Mouse (Mus musculus) skeletal muscle tissue, adult 2 months (tissue): ENCODE measurements around the gene Npff.

ENCODE experiments used
- DNase-seq: peaks from one replicate; pipeline ENCODE4 v3.0.0-alpha.2; 2012; ENCODE audit warnings: low read depth, low spot score

Gene Npff

GRCm38 (mm10) chr15:102520416-102520815 is 4.3 kb downstream of the Npff start:
- no peak for DNase-seq

DNA sequence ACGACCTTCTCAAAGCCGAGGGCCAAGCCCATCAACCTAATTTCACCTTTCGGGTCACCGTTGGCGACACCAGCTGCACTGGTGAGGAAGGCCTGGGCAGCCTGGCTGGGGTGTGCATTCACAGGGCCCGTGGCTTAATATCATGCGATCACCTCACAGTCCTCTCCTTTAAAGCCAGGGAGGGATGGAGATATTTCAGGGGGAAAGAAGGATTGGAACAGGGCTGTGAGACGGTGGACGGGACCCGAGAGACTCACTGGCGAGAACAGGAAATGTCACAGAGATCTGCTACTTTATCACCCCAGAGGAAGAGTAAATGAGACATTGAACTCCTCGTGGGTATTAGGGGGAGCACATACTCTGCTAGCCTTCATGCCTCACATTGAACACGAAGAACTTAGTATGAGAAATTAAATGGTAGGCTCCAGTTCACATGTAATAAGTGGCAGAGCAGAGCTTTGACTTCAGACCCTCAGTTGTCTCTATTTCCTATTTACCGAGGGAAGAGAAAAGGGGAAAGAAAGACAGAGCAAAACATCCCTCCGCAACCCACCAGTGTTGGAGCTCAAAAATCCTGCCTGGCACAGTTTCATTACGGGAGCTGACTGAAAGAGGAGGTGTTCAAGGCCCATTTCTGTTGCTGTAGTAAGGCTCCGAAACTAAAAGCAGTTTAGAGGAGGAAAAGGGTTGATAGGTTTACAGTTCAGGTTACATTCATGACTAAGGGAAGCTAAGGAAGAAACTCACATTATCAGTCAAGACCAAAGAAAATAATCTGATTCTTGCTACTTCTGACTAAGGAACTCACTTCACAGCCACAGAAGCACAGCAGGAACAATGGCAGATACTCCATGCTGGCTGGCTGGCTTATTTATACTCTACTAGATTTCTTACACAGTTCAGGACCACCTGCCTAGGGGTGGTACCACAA is 5.3 kb downstream of the Npff start:
- no peak for DNase-seq

DNA sequence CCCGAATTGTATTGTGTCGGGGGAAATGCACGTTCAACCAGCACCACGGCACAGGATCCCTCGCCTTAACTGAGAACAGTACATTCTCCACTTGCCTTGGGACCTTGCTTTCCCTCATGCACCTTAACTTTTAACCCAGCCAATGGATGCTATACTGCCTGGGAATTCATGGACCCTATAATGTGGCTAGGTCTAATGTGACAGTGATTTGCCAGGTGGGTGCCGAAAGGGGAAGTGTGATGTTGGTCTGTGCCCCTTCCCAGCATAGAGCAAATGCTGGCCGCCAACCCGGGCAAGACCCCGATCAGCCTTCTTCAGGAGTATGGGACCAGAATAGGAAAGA is 5.9 kb downstream of the Npff start:
- no peak for DNase-seq

GRCm38 (mm10) chr15:102517976-102518858 is 6.5 kb downstream of the Npff start, which contains the start of gene Tarbp2:
Gene Tarbp2 (plus strand): TSS chr15:102518192.
- peak; percentile 99 for DNase-seq

DNA sequence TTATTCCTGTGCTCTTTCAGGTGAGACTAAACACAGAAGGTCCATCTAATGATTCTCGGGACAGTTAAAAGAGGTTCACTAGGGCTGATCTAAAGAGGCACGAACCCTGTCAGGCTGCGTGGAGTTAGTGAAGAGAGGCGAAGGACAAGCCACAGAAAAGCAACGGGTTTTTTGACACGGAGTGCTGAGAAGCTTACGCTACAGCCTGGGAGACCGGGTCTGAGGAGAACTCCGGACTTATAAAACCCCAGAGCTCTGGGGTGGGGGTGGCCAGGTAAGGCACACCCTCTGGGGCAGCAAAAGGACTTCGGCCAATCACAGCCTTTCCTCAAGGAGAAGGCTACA is 7.1 kb downstream of the Npff start:
- no peak for DNase-seq

- peak; percentile 57 for DNase-seq
Measured at GRCm38 (mm10) chr15:102516728-102517404, 7.9 kb downstream of the Npff start, which contains the start of gene Map3k12. Gene Map3k12 (minus strand): TSS chr15:102517064.

DNA sequence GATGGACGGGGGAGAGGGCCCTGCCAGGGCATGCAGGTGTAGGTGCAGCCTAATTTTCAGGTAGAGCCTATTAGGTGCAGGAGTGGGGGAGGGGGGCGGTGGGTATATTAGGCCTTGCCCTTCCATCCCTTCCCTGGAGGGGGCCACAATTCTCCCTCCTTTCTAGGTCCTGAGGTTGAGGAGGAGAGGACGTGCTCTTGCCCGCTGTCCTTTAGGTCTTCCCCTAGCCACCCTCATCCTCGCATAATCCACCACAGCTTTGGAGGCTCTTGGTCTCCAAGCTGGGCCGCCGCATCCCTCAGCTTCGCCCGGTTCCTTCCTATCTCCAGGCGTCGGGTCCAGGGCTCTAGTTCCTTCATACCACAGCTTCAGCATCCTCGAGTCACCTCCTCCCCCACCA is 8.4 kb downstream of the Npff start:
- no peak for DNase-seq

GRCm38 (mm10) chr15:102515791-102516190 is 9.0 kb downstream of the Npff start:
- DNase-seq, result no peak

DNA sequence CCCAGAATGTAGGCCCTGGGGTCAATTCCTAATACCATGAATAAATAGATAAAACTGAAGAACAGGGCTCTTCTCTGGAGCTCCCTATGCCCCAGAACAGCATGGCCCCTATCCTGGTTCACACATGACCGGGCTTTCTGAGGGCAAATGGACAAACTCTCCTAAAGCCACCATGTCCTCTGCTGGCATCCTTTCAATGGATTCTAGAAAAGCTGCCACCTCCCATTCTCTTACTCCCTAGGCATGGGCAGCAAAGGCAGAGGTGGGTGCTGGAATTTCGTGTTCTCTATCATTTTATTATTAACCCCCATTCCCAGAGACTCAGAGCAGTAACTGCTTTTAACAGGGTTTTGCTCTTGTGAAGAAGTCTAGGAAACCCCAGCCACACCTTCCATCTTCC is 9.5 kb downstream of the Npff start:
- no peak for DNase-seq

DNA sequence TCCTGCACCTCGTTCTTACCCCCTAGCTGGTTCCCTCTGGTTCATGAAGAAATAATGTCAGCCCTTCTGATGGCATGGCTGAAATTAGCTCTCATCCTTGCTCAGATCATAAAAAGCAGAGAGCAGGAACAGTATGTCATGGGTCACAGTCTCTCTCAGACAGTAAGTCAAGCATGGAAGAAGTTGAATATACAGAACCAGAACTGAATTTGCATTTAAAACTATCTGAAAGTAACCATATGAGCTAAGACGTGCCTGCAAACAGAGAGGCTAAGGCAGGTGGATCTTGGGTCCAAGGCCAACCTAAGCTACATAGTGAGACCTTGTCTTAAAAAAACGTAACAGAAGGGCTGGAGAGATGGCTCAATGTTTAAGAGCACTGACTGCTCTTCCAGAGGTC is 11.7 kb downstream of the Npff start:
- DNase-seq, result no peak

GRCm38 (mm10) chr15:102512471-102512870 is 12.3 kb downstream of the Npff start:
- no peak for DNase-seq

- no peak for DNase-seq
Measured at GRCm38 (mm10) chr15:102512010-102512409, 12.7 kb downstream of the Npff start.

GRCm38 (mm10) chr15:102511285-102511833 is 13.4 kb downstream of the Npff start:
- no peak for DNase-seq

GRCm38 (mm10) chr15:102510590-102511284 is 14.0 kb downstream of the Npff start:
- DNase-seq, result peak; percentile 75

- no peak for DNase-seq
Measured at GRCm38 (mm10) chr15:102510110-102510509, 14.6 kb downstream of the Npff start.

GRCm38 (mm10) chr15:102508336-102508735 is 16.4 kb downstream of the Npff start:
- DNase-seq, result no peak

DNA sequence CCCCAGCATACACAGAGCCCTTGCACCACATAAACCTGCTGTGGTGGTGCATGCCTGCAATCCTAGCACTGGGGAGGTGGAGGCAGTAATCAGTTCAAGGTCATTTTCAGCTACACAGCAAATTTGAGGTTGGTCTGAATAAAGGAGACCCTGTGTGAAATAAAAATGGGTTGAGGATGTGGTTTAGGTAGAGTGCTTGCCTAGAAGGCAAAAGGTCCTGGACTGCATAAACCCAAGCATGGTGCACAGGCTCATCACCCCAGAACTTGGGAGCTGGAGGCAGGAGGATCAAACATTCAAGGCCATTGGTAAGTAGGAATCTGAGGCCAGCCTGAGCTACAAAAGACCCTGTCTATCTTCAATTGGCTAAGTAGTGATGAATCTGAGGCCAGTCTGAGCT is 17.2 kb downstream of the Npff start:
- no peak for DNase-seq

GRCm38 (mm10) chr15:102506864-102507263 is 17.9 kb downstream of the Npff start:
- no peak for DNase-seq

DNA sequence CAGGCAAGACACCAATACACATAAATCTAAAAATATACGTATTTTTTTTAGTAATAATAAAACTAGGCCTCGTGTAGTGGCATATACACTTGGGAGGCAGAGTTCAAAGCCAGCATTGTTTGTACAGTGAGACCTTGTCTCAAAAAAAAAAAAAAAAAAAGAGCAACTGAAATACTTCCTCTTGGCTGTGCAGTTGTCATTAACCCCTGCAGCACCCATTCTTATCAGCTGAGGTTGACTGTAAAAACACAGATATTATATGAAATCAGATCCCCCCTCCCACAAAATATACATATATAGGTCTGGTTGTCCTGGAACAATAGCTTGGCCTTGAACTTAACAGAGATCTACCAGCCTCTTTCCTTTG is 18.3 kb downstream of the Npff start:
- DNase-seq, result no peak

- DNase-seq, result no peak
Measured at GRCm38 (mm10) chr15:102505770-102506463, 18.8 kb downstream of the Npff start.
